Mouse (Mus musculus) liver, postnatal 0 days (tissue): ENCODE measurements around the gene Gal3st2c.
"Not testable (repeated sequence)": the region's sequence is repeated elsewhere in the genome, so short reads cannot be mapped to it uniquely, and the experiment has no call there.

ENCODE experiments used
- CTCF ChIP-seq: sonication (generic); IDR thresholded peaks from 2 replicates; pipeline ENCODE4 v1.5.1; 2016; ENCODE audit warnings: antibody characterized with exemption, low read depth
- EP300 ChIP-seq: IDR thresholded peaks from 2 replicates; pipeline ENCODE4 v1.6.1; 2016; ENCODE audit warnings: antibody characterized with exemption, low read depth, mild to moderate bottlenecking

DNA sequence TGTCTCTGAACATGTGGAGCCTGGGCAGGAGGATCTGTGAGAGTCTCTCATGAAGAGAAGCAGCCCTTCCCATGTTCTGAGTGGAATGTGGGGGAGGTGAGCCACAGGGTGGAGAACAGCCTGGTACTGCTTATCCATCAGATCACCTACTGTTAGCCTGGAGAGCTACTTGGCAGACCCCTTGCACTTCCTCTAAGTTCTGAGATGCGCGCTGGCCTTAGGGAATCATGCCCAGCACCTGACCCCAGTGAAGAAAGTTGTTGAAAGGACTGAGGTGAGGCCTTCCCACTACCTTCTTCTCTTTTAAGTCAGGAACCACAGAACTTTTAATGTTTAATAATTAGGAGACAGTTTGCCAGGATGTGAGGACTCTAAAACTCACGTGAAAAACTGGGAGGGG, 1.2 kb downstream of the Gal3st2c start:
- TF ChIP-seq CTCF, EP300: not testable (repeated sequence)
